ENCODE assay signal across 8 mouse cellular contexts in the genomic region with DNA sequence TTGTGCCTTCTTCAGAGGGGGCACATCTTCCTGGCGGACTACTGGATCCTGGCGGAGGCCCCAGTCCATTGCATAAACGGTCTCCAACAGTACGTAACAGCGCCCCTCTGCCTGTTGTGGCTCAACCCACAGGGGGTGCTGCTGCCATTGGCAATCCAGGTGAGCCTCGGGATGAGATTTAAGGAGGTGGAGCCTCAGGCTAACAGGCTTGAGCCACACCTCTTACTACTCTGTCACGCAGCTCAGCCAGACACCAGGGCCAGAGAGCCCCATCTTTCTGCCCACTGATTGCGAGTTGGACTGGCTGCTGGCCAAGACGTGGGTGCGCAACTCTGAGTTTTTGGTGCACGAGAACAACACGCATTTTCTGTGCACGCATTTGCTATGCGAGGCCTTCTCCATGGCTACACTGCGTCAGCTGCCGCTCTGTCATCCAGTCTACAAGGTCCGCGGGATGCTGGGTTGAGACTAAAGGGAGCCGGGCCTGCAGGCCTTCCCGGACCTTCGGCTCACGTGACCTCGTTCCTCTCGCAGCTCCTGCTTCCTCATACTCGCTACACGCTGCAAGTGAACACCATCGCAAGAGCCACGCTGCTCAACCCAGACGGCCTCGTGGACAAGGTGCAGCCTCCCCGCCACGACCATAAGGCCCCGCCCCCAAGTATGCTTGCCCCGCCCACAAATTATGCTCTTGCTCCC. TPM values are rescaled to one million over a fixed set of nuclear protein-coding genes. Genes with fewer than 3 reads are reported as not detected.
A peak's percentile ranks its signal among the peaks of the same experiment; 100 is the strongest.
DNase-seq lines count a peak whose midpoint lies in the region; ATAC-seq and TF ChIP-seq lines count a peak whose summit lies in the region.

No protein-coding gene starts in this region.

- H3K27me3 ChIP-seq in ES-Bruce4 (ENCODE audit: control insufficient read depth, insufficient read depth, low read length, poor library complexity, severe bottlenecking) = no peaks in the 10 kb centered on the region
- H3K27me3 ChIP-seq in erythroblast, embryonic 14.5 days (ENCODE audit: control insufficient read depth) = peaks cover 27% of the 10 kb centered on the region
- peaks cover 6% of the 10 kb centered on the region; the same call in 1 of the 2 replicates for H3K27me3 ChIP-seq in neural tube, embryonic 15.5 days (replicated peaks)

- TF ChIP-seq CTCF in ES-Bruce4 (IDR thresholded peaks at IDR 0.05; ENCODE audit: low read depth, low read length) = peak; percentile 63
- TF ChIP-seq CTCF in bone marrow, adult 2 months (IDR thresholded peaks at IDR 0.05; ENCODE audit: control insufficient read depth, insufficient read depth, low read length) = no peak
- peak; percentile 10; the same call in 1 of the 2 replicates for TF ChIP-seq CTCF in lung, adult 2 months (IDR thresholded peaks at IDR 0.05; ENCODE audit: insufficient read depth, low read length)

- peak overlapping the region; percentile 69 for H3K4me2 ChIP-seq in neural tube, embryonic 15.5 days

- TF ChIP-seq POLR2A in ES-Bruce4 (IDR thresholded peaks at IDR 0.05; ENCODE audit: insufficient read depth, low read length) = no peak
- TF ChIP-seq POLR2A in bone marrow, adult 2 months (IDR thresholded peaks at IDR 0.05; ENCODE audit: borderline replicate concordance, control insufficient read depth, low read depth, low read length) = no peak
- TF ChIP-seq POLR2A in lung, adult 2 months (IDR thresholded peaks at IDR 0.05; ENCODE audit: borderline replicate concordance, extremely low read depth, low read depth, low read length) = no peak; the same call in 1 of the 2 replicates

- DNase-seq in layer of hippocampus, adult 8-10 months (ENCODE audit: low spot score in 2 of 2) = peak; percentile 88 to 89
- DNase-seq in lung, adult 2 months = peak; percentile 61

- H3K9me3 ChIP-seq in ES-Bruce4 (replicated peaks; ENCODE audit: control insufficient read depth, insufficient read depth, low read length, poor library complexity, severe bottlenecking) = no peaks in the 10 kb centered on the region
- H3K9me3 ChIP-seq in erythroblast, embryonic 14.5 days (ENCODE audit: control insufficient read depth, low read length) = no peaks in the 10 kb centered on the region
- H3K9me3 ChIP-seq in neural tube, embryonic 15.5 days (replicated peaks) = no peaks in the 10 kb centered on the region

- no peaks in the 10 kb centered on the region for H3K36me3 ChIP-seq in ES-Bruce4 (ENCODE audit: control insufficient read depth, insufficient read depth, low read length, poor library complexity, severe bottlenecking)
- H3K36me3 ChIP-seq in erythroblast, embryonic 14.5 days (ENCODE audit: control insufficient read depth) = no peaks in the 10 kb centered on the region
- H3K36me3 ChIP-seq in neural tube, embryonic 15.5 days = no peaks in the 10 kb centered on the region

- 0 out of 2 replicates have a peak overlapping the region, but pooled peaks have one; percentile 21 for H3K27ac ChIP-seq in ES-Bruce4 (ENCODE audit: insufficient read depth, low read length)
- no peak overlapping the region for H3K27ac ChIP-seq in bone marrow, adult 2 months (ENCODE audit: control insufficient read depth, insufficient read depth, low read depth, low read length, poor library complexity)
- peak overlapping the region; percentile 45; the same call in 1 of the 2 replicates for H3K27ac ChIP-seq in neural tube, embryonic 15.5 days (replicated peaks)

- ATAC-seq in hematopoietic stem cell, adult 5-6 weeks (replicated peaks in 1 of 2; ENCODE audit: insufficient read depth in 1 of 2, low FRiP score in 2 of 2, low TSS enrichment in 1 of 2, low read depth in 1 of 2, poor library complexity in 2 of 2, severe bottlenecking in 2 of 2) = peak; percentile 65 to 77
- ATAC-seq in neural tube, embryonic 15.5 days (ENCODE audit: low FRiP score) = peak; percentile 75
- ATAC-seq in inflammation-experienced regulatory T-cells, adult 6 months = no peak

- H3K9ac ChIP-seq in ES-Bruce4 (ENCODE audit: low read depth, poor library complexity, severe bottlenecking) = no peak overlapping the region
- peak overlapping the region; percentile 43 for H3K9ac ChIP-seq in neural tube, embryonic 15.5 days (replicated peaks)

- 0 out of 2 replicates have a peak, but pooled peaks have one; percentile 41 for TF ChIP-seq EP300 in ES-Bruce4 (IDR thresholded peaks at IDR 0.05; ENCODE audit: insufficient read depth, low read depth, low read length)

- peak overlapping the region; percentile 81 for H3K4me3 ChIP-seq in ES-Bruce4 (ENCODE audit: low read depth, low read length)
- peak overlapping the region; percentile 54 for H3K4me3 ChIP-seq in bone marrow, adult 2 months (replicated peaks; ENCODE audit: control insufficient read depth, low read depth, low read length)
- peak overlapping the region; percentile 39 for H3K4me3 ChIP-seq in erythroblast, embryonic 14.5 days (replicated peaks)
- peak overlapping the region; percentile 66 for H3K4me3 ChIP-seq in lung, adult 2 months (replicated peaks; ENCODE audit: extremely low read depth, low read depth, low read length)
- H3K4me3 ChIP-seq in neural tube, embryonic 15.5 days (replicated peaks) = peak overlapping the region; percentile 40

- peaks cover 4% of the 10 kb centered on the region for H3K4me1 ChIP-seq in ES-Bruce4 (ENCODE audit: control insufficient read depth, insufficient read depth, low read length)
- H3K4me1 ChIP-seq in bone marrow, adult 2 months (ENCODE audit: control insufficient read depth, insufficient read depth, low read length) = peaks cover 1% of the 10 kb centered on the region
- H3K4me1 ChIP-seq in erythroblast, embryonic 14.5 days (ENCODE audit: control insufficient read depth) = peaks cover 14% of the 10 kb centered on the region
- no peaks in the 10 kb centered on the region; the same call in 1 of the 2 replicates for H3K4me1 ChIP-seq in lung, adult 2 months (ENCODE audit: control insufficient read depth, insufficient read depth, low read length)
- H3K4me1 ChIP-seq in neural tube, embryonic 15.5 days = peaks cover 15% of the 10 kb centered on the region

- 3% methylated on average over 34 of the region's 34 CpGs for WGBS in bone marrow, adult 2 months
- WGBS in lung, adult 2 months = 3% methylated on average over 34 of the region's 34 CpGs
- 2% methylated on average over 34 of the region's 34 CpGs for WGBS in neural tube, embryonic 15.5 days

RNA-seq across cellular contexts. Expression of a gene that starts 8.4 kb away (rescaled TPM):
- 1.7 and 2.0 TPM in 2 replicates for polyA plus RNA-seq in ES-Bruce4 (2011; ENCODE audit: insufficient read depth, insufficient read length, low read depth, missing spikeins)
- polyA plus RNA-seq in bone marrow, adult 2 months (2011; ENCODE audit: insufficient read depth, insufficient read length, low replicate concordance, missing spikeins) = 0.82 TPM in 1 of 2 replicates, not detected in the other
- 0.01 TPM in 1 of 2 replicates, not detected in the other for polyA plus RNA-seq in erythroblast, embryonic 14.5 days (2012)
- not detected in 2 replicates for total RNA-seq in hematopoietic stem cell, adult 5-6 weeks (2017)
- total RNA-seq in layer of hippocampus, adult 8-10 months (2022) = 10 to 100 TPM in 2 of 4 experiments, 1 to 10 TPM in 2; 8.8 to 14.4 (median 10.1) TPM
- 2.6 and 23.9 TPM in 2 replicates for polyA plus RNA-seq in lung, adult 2 months (2012; rRNA removed)
- 4.3 and 6.1 TPM in 2 replicates for polyA plus RNA-seq in neural tube, embryonic 15.5 days (2015; fragmentation: Nextera tagmentation; extraction: Ambion mirVana)
- polyA plus RNA-seq in inflammation-experienced regulatory T-cells, adult 6 months (2017; shearing (Covaris generic)) = under 1 TPM in 1 of 3 experiments, not detected in 2; 0.13 TPM

RNA-seq across cellular contexts. Expression of a gene that starts 11.7 kb away (rescaled TPM):
- polyA plus RNA-seq in ES-Bruce4 (2011; ENCODE audit: insufficient read depth, insufficient read length, low read depth, missing spikeins) = not detected in 2 replicates
- not detected in 2 replicates for polyA plus RNA-seq in bone marrow, adult 2 months (2011; ENCODE audit: insufficient read depth, insufficient read length, low replicate concordance, missing spikeins)
- polyA plus RNA-seq in erythroblast, embryonic 14.5 days (2012) = not detected in 2 replicates
- total RNA-seq in hematopoietic stem cell, adult 5-6 weeks (2017) = not detected in 2 replicates
- 1 to 10 TPM; 1.4 to 1.7 (median 1.5) TPM for total RNA-seq in layer of hippocampus, adult 8-10 months (2022)
- 1.1 and 1.2 TPM in 2 replicates for polyA plus RNA-seq in lung, adult 2 months (2012; rRNA removed)
- 0.63 TPM in 2 replicates for polyA plus RNA-seq in neural tube, embryonic 15.5 days (2015; fragmentation: Nextera tagmentation; extraction: Ambion mirVana)
- polyA plus RNA-seq in inflammation-experienced regulatory T-cells, adult 6 months (2017; shearing (Covaris generic)) = under 1 TPM in 1 of 3 experiments, not detected in 2; 0.63 TPM

RNA-seq across cellular contexts. Expression of a gene that starts 13.9 kb away (rescaled TPM):
- polyA plus RNA-seq in ES-Bruce4 (2011; ENCODE audit: insufficient read depth, insufficient read length, low read depth, missing spikeins) = not detected in 2 replicates
- 1.1 TPM in 1 of 2 replicates, not detected in the other for polyA plus RNA-seq in bone marrow, adult 2 months (2011; ENCODE audit: insufficient read depth, insufficient read length, low replicate concordance, missing spikeins)
- polyA plus RNA-seq in erythroblast, embryonic 14.5 days (2012) = 0.05 TPM in 1 of 2 replicates, not detected in the other
- not detected in 2 replicates for total RNA-seq in hematopoietic stem cell, adult 5-6 weeks (2017)
- 1 to 10 TPM in 3 of 4 experiments, under 1 TPM in 1; 0.97 to 1.8 (median 1.2) TPM for total RNA-seq in layer of hippocampus, adult 8-10 months (2022)
- polyA plus RNA-seq in lung, adult 2 months (2012; rRNA removed) = 0.25 and 0.95 TPM in 2 replicates
- polyA plus RNA-seq in neural tube, embryonic 15.5 days (2015; fragmentation: Nextera tagmentation; extraction: Ambion mirVana) = 0.68 and 1.0 TPM in 2 replicates
- not detected for polyA plus RNA-seq in inflammation-experienced regulatory T-cells, adult 6 months (2017; shearing (Covaris generic))

RNA-seq across cellular contexts. Expression of a gene that starts 22.7 kb away (rescaled TPM):
- polyA plus RNA-seq in ES-Bruce4 (2011; ENCODE audit: insufficient read depth, insufficient read length, low read depth, missing spikeins) = 0.27 TPM in 1 of 2 replicates, not detected in the other
- polyA plus RNA-seq in bone marrow, adult 2 months (2011; ENCODE audit: insufficient read depth, insufficient read length, low replicate concordance, missing spikeins) = not detected in 2 replicates
- polyA plus RNA-seq in erythroblast, embryonic 14.5 days (2012) = not detected in 2 replicates
- not detected in 2 replicates for total RNA-seq in hematopoietic stem cell, adult 5-6 weeks (2017)
- 10 to 100 TPM in 2 of 4 experiments, 1 to 10 TPM in 2; 5.9 to 14.5 (median 10.5) TPM for total RNA-seq in layer of hippocampus, adult 8-10 months (2022)
- 43.9 TPM in 1 of 2 replicates, not detected in the other for polyA plus RNA-seq in lung, adult 2 months (2012; rRNA removed)
- 0.95 and 1.0 TPM in 2 replicates for polyA plus RNA-seq in neural tube, embryonic 15.5 days (2015; fragmentation: Nextera tagmentation; extraction: Ambion mirVana)
- polyA plus RNA-seq in inflammation-experienced regulatory T-cells, adult 6 months (2017; shearing (Covaris generic)) = not detected

RNA-seq across cellular contexts. Expression of a gene that starts 39.1 kb away (rescaled TPM):
- 25.0 and 29.3 TPM in 2 replicates for polyA plus RNA-seq in ES-Bruce4 (2011; ENCODE audit: insufficient read depth, insufficient read length, low read depth, missing spikeins)
- 28.8 and 46.2 TPM in 2 replicates for polyA plus RNA-seq in bone marrow, adult 2 months (2011; ENCODE audit: insufficient read depth, insufficient read length, low replicate concordance, missing spikeins)
- 1.4 and 1.5 TPM in 2 replicates for polyA plus RNA-seq in erythroblast, embryonic 14.5 days (2012)
- total RNA-seq in hematopoietic stem cell, adult 5-6 weeks (2017) = 33.6 and 42.1 TPM in 2 replicates
- 100 to 1,000 TPM in 2 of 4 experiments, 10 to 100 TPM in 2; 91.2 to 107 (median 97.7) TPM for total RNA-seq in layer of hippocampus, adult 8-10 months (2022)
- 36.8 and 78.5 TPM in 2 replicates for polyA plus RNA-seq in lung, adult 2 months (2012; rRNA removed)
- polyA plus RNA-seq in neural tube, embryonic 15.5 days (2015; fragmentation: Nextera tagmentation; extraction: Ambion mirVana) = 10.0 and 11.9 TPM in 2 replicates
- 1 to 10 TPM; 5.2 to 6.2 (median 6.1) TPM for polyA plus RNA-seq in inflammation-experienced regulatory T-cells, adult 6 months (2017; shearing (Covaris generic))
